22 mouse cellular contexts compared by ENCODE assay signal in the genomic region with DNA sequence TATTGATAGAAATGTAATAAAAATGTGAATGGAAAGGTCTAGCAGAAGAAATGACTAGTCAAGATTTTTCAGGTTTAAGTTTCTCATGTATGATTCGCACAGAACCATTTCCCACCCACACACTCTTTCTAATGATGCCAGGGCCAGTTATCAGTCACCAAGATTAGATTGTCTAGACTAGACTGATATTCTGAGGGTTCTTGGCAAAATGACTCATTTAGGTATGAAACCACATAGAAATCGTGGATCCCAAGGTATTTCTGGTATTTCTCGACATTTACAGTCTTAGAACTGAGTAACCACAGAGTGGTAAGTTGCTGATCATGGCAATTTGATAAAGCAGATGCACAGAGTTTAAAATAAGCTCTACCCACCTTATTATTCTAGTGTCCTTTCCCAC. TPM values are rescaled to one million over a fixed set of nuclear protein-coding genes. Genes with fewer than 3 reads are reported as not detected.
A peak's percentile ranks its signal among the peaks of the same experiment; 100 is the strongest.
DNase-seq lines count a peak whose midpoint lies in the region; ATAC-seq lines count a peak whose summit lies in the region.
"Had no signal": no experiment of that assay in that cellular context is flagged by ENCODE, and none has a peak within 500 bp of the region (broad histone marks: within the 10 kb centered on the region; RNA-seq: fewer than 3 reads in every experiment).

No protein-coding gene starts in this region.

- WGBS in forebrain, embryonic 11.5 days: 87% methylated on average over 3 of the region's 3 CpGs

- no peak overlapping the region for H3K4me2 ChIP-seq in forebrain, embryonic 11.5 days (ENCODE audit: low read depth, low read length, severe bottlenecking)
- H3K4me2 ChIP-seq: embryonic facial prominence, embryonic 13.5 days; hindbrain, embryonic 13.5 days had no signal

- no peak overlapping the region for H3K9ac ChIP-seq in forebrain, embryonic 11.5 days (ENCODE audit: low read length)
- H3K9ac ChIP-seq: embryonic facial prominence, embryonic 13.5 days; hindbrain, embryonic 13.5 days had no signal

- H3K9me3 ChIP-seq in forebrain, embryonic 11.5 days (ENCODE audit: control insufficient read depth, low read length): no peaks in the 10 kb centered on the region
- H3K9me3 ChIP-seq: embryonic facial prominence, embryonic 13.5 days; heart, embryonic 10.5 days; hindbrain, embryonic 13.5 days had no signal

- no peaks in the 10 kb centered on the region for H3K27me3 ChIP-seq in forebrain, embryonic 11.5 days (ENCODE audit: control insufficient read depth, insufficient read depth, low read length)
- H3K27me3 ChIP-seq: embryonic facial prominence, embryonic 13.5 days; hindbrain, embryonic 13.5 days had no signal

- H3K4me3 ChIP-seq in forebrain, embryonic 11.5 days (ENCODE audit: low read depth, low read length): no peak overlapping the region
- H3K4me3 ChIP-seq: embryonic facial prominence, embryonic 13.5 days; heart, embryonic 10.5 days; hindbrain, embryonic 13.5 days had no signal

- ATAC-seq in forebrain, embryonic 11.5 days (replicated peaks; ENCODE audit: low FRiP score): no peak
- ATAC-seq: forebrain, embryonic 14.5 days; hindbrain, postnatal 0 days; intestine, embryonic 16.5 days had no signal

- no peaks in the 10 kb centered on the region for H3K4me1 ChIP-seq in forebrain, embryonic 11.5 days (replicated peaks; ENCODE audit: control insufficient read depth, insufficient read depth, low read length)
- H3K4me1 ChIP-seq: embryonic facial prominence, embryonic 13.5 days; heart, embryonic 10.5 days; hindbrain, embryonic 13.5 days had no signal

- H3K27ac ChIP-seq in forebrain, embryonic 11.5 days (ENCODE audit: low read depth, low read length): no peak overlapping the region
- H3K27ac ChIP-seq: embryonic facial prominence, embryonic 13.5 days; heart, embryonic 10.5 days; hindbrain, embryonic 13.5 days; hindbrain, postnatal 0 days had no signal

- DNase-seq in CD4-positive, CD25-positive, alpha-beta regulatory T cell, adult 2 months (ENCODE audit: low read depth, low spot score): peak; percentile 60
- peak; percentile 9 for DNase-seq in NIH3T3 (ENCODE audit: low read depth)
- DNase-seq in induced T-regulatory cell, adult 2 months (ENCODE audit: low read depth): peak; percentile 72
- DNase-seq in frontal cortex, postnatal 36 days (ENCODE audit: low spot score in 2 of 2): no peak
- no peak for DNase-seq in forebrain, embryonic 11.5 days (ENCODE audit: low spot score)
- DNase-seq in heart, postnatal 25 days (ENCODE audit: low spot score): no peak
- DNase-seq: adrenal gland, postnatal 10 days; B cell, adult 2 months; cerebellum, adult 11-12 months; cerebellum, adult 9-11 months; cerebellum, postnatal 36 days; gastrocnemius, postnatal 36 days; heart, adult 18-20 months; heart, postnatal 10 days; kidney, adult 2 months had no signal

- intact Hi-C loops in heart, postnatal 25 days (cut with DNase I): no loop called here

- H3K36me3 ChIP-seq in forebrain, embryonic 11.5 days (ENCODE audit: control insufficient read depth, insufficient read depth, low read length): no peaks in the 10 kb centered on the region
- H3K36me3 ChIP-seq: embryonic facial prominence, embryonic 13.5 days; heart, embryonic 10.5 days; hindbrain, embryonic 13.5 days had no signal

RNA-seq across cellular contexts. Expression of gene Ahr, which starts 28.0 kb away (rescaled TPM):
- 1.8 and 2.0 TPM in 2 replicates for polyA plus RNA-seq in forebrain, embryonic 11.5 days (2014; fragmentation: Nextera tagmentation; extraction: Ambion mirVana)
- 1 to 10 TPM; 5.3 to 6.2 TPM for total RNA-seq in heart, postnatal 25 days (2021)
- total RNA-seq: MEL had no signal

Comparison
In these comparisons a context has a peak if more than half of its experiments do, and no peak if none do; other contexts are left out.
1. DNase-seq: peak in CD4-positive, CD25-positive, alpha-beta regulatory T cell, adult 2 months (single experiment), NIH3T3 (single experiment) and induced T-regulatory cell, adult 2 months (single experiment); none in frontal cortex, postnatal 36 days (0 of 2), forebrain, embryonic 11.5 days (single experiment) and heart, postnatal 25 days (single experiment).